Mouse (Mus musculus): Measurements from ENCODE around the gene Smim26.

The Smim26 gene

DNA sequence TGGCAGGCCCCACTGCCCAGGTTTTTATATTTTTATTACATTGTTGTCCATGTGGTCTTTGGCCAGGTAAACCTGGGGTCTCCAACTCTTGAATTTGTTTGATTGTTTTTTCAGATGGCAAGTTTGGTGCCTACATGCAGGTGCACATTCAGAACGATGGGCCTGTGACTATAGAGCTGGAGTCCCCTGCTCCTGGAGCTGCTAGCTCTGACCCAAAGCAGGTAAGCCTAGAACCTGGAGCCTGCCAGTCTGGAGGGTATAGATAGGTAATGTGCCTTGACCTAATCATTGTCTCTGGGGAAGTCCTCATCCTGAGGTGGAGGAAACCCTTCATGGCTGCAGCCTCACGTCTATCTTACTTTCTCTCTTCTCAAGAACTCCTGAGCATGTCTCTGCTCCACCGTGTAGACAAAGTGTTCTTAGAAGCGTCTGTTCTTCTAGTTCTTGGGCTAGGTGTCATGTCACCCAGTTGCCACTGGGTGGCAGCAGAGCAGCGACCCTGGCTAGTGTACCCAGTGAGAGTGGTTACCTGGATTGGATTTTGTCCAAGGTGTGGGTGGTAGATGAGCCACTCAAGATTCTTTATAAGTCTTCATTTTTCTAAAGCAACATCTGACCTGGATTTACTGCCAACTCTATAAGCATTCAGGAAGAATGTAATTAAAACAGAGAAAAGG is 41.9 kb downstream of the Smim26 start:
- ATAC-seq (ENCODE audit: low TSS enrichment) = peak; percentile 76

DNA sequence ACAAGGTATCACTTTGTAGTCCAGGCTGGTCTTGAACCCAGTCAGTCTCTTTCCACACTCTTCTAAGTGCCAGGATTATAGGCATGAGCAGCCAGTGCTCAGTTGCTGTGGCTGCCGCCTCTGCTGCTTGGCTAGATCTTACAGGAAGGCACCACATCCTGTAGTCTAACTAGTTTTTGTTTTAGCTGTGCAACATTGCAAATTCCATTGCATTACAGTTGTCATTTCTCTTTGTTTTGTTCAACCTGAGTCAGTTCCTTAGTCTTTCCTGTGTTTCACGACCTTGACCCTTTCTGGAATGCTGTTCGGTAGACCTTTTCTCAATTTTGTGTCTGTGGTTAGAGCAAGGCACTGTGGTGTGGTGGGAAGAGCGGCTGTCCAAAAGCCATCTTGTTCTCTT is 43.4 kb downstream of the Smim26 start:
- ATAC-seq (ENCODE audit: low TSS enrichment) = no peak

- no peak for ATAC-seq (ENCODE audit: low TSS enrichment)
Observed at GRCm38 (mm10) chr2:144637671-144638395, 44.0 kb downstream of the Smim26 start.

GRCm38 (mm10) chr2:144638719-144639118 is 44.9 kb downstream of the Smim26 start:
- ATAC-seq (ENCODE audit: low TSS enrichment) = peak; percentile 11; the same call in 1 of the 2 replicates

GRCm38 (mm10) chr2:144640101-144640500 is 46.2 kb downstream of the Smim26 start:
- ATAC-seq (ENCODE audit: low TSS enrichment) = no peak

DNA sequence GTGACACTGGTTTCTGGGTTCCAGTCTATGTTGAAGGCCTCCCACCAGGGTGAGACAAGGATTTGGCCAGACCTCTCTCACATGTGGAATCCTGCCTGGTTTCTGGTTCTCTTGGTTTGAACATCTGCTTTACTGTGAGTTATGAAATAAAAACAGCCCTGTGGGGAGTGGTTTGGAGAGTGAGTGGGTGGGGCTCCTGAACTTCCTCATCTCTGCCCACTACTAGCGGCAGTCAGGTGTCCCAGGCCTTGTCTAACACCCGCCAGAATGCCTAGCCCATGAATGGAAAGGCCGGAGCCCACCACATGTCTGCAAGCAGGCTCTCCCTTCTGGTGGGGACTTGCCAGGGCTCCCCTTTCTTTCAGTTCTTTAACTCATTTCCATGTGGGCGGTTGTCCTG is 48.1 kb downstream of the Smim26 start:
- ATAC-seq (ENCODE audit: low TSS enrichment) = no peak

Data from frontal cortex, adult (tissue).